Mouse (Mus musculus): ENCODE measurements around the gene Psmb5.

GRCm38 (mm10) chr14:54579638-54580037 is 38.2 kb downstream of the Psmb5 start:
- TF ChIP-seq POLR2A (IDR thresholded peaks at IDR 0.05; ENCODE audit: borderline replicate concordance, extremely low read depth, insufficient read depth, insufficient read length, poor library complexity, severe bottlenecking) (no peak), CTCF (IDR thresholded peaks at IDR 0.05; ENCODE audit: borderline replicate concordance, extremely low read depth, insufficient read depth, insufficient read length) (no peak)
